Mouse (Mus musculus): ENCODE data around the gene Zfp146. TPM values are rescaled to one million over a fixed set of nuclear protein-coding genes. Genes with fewer than 3 reads are reported as not detected.
A peak's percentile ranks its signal among the peaks of the same experiment; 100 is the strongest.
"Not testable (repeated sequence)": the region's sequence is repeated elsewhere in the genome, so short reads cannot be mapped to it uniquely, and the experiment has no call there.

Zfp146 gene
- total RNA-seq, 2 experiments from 2014 or later: 49.2 to 50.2 TPM

GRCm38 (mm10) chr7:30136826-30137225 is 32.7 kb downstream of the Zfp146 start:
- DNase-seq (ENCODE audit: extremely low spot score in 1 of 2, low spot score in 1 of 2): peak in 1 of 2 experiments; percentile 11

GRCm38 (mm10) chr7:30132396-30132795 is 37.2 kb downstream of the Zfp146 start:
- DNase-seq (ENCODE audit: extremely low spot score in 1 of 2, low spot score in 1 of 2): no peak

GRCm38 (mm10) chr7:30129900-30130299 is 39.6 kb downstream of the Zfp146 start:
- DNase-seq (ENCODE audit: extremely low spot score in 1 of 2, low spot score in 1 of 2): no peak

GRCm38 (mm10) chr7:30122188-30122530 is 47.4 kb downstream of the Zfp146 start:
- DNase-seq (ENCODE audit: extremely low spot score in 1 of 2, low spot score in 1 of 2): no peak

- peak; percentile 85 to 86 for DNase-seq (ENCODE audit: extremely low spot score in 1 of 2, low spot score in 1 of 2)
Observed at GRCm38 (mm10) chr7:30121308-30122187, 48.0 kb downstream of the Zfp146 start, which contains the start of gene Zfp382. TSS of gene Zfp382 (plus strand) at chr7:30121942.

GRCm38 (mm10) chr7:30117935-30118334 is 51.6 kb downstream of the Zfp146 start:
- not testable (repeated sequence) for DNase-seq (ENCODE audit: extremely low spot score in 1 of 2, low spot score in 1 of 2)

GRCm38 (mm10) chr7:30116076-30116475 is 53.5 kb downstream of the Zfp146 start:
- no peak for DNase-seq (ENCODE audit: extremely low spot score in 1 of 2, low spot score in 1 of 2)

Other genes with a start within 250 kb of the Zfp146 start
- 10 to 100 TPM; 15.1 to 16.7 TPM for gene Zfp74, start 215.7 kb downstream of the Zfp146 start, total RNA-seq (2021)
- gene Zfp568, start 185.8 kb downstream of the Zfp146 start, total RNA-seq (2021): 1 to 10 TPM; 2.5 to 3.5 TPM
- gene Zfp14, start 118.4 kb downstream of the Zfp146 start, total RNA-seq (2021): 10 to 100 TPM in 1 of 2 experiments, 1 to 10 TPM in 1; 9.2 to 10.3 TPM
- 1 to 10 TPM; 1.9 to 5.0 TPM for gene Zfp82, start 96.8 kb downstream of the Zfp146 start, total RNA-seq (2021)
- gene Gm26920, start 79.3 kb downstream of the Zfp146 start, total RNA-seq (2021): 1 to 10 TPM in 1 of 2 experiments, not detected in 1; 2.0 TPM
- gene Zfp566, start 79.2 kb downstream of the Zfp146 start, total RNA-seq (2021): 1 to 10 TPM; 5.3 to 7.1 TPM
- 10 to 100 TPM; 64.8 to 89.9 TPM for gene Zfp260, start 75.0 kb downstream of the Zfp146 start, total RNA-seq (2021)
- gene Zfp382, start 47.8 kb downstream of the Zfp146 start, total RNA-seq (2021): 10 to 100 TPM; 30.4 to 31.5 TPM
- gene Cox7a1, start 14.4 kb upstream of the Zfp146 start, total RNA-seq (2021): 1 to 10 TPM; 2.8 to 5.0 TPM
- 100 to 1,000 TPM; 206 to 218 TPM for gene Capns1, start 29.1 kb upstream of the Zfp146 start, total RNA-seq (2021)
- gene Polr2i, start 62.2 kb upstream of the Zfp146 start, total RNA-seq (2021): 10 to 100 TPM; 60.0 to 64.5 TPM
- 100 to 1,000 TPM; 115 to 136 TPM for gene Tbcb, start 62.5 kb upstream of the Zfp146 start, total RNA-seq (2021)
- gene Ovol3, start 66.0 kb upstream of the Zfp146 start, total RNA-seq (2021): not detected
- under 1 TPM; 0.22 to 0.73 TPM for gene Thap8, start 110.3 kb upstream of the Zfp146 start, total RNA-seq (2021)
- 1 to 10 TPM; 1.4 to 1.7 TPM for gene Wdr62, start 110.7 kb upstream of the Zfp146 start, total RNA-seq (2021)
- gene Clip3, start 122.0 kb upstream of the Zfp146 start, total RNA-seq (2021): 100 to 1,000 TPM; 437 to 515 TPM
- 10 to 100 TPM; 47.1 to 55.1 TPM for gene Alkbh6, start 139.0 kb upstream of the Zfp146 start, total RNA-seq (2021)
- 10 to 100 TPM in 1 of 2 experiments, 1 to 10 TPM in 1; 6.4 to 13.1 TPM for gene Syne4, start 145.1 kb upstream of the Zfp146 start, total RNA-seq (2021)
- gene E130208F15Rik, start 152.0 kb upstream of the Zfp146 start, total RNA-seq (2021): under 1 TPM; 0.15 to 0.75 TPM
- 1 to 10 TPM; 7.8 to 7.9 TPM for gene Sdhaf1, start 154.1 kb upstream of the Zfp146 start, total RNA-seq (2021)
- gene Lrfn3, start 193.0 kb upstream of the Zfp146 start, total RNA-seq (2021): 10 to 100 TPM; 33.6 to 34.7 TPM
- 10 to 100 TPM; 28.8 to 31.4 TPM for gene Tyrobp, start 244.0 kb upstream of the Zfp146 start, total RNA-seq (2021)